Mouse (Mus musculus) heart, adult 11 months (tissue): Measurements from ENCODE around the gene Hrg.

ENCODE experiments used
- DNase-seq: peaks from one replicate; pipeline ENCODE4 v3.0.0; 2022

The Hrg gene

GRCm38 (mm10) chr16:22950840-22951395 lies at the start of gene Hrg:
Gene Hrg (plus strand): TSS chr16:22951072.
- DNase-seq, result peak; percentile 76

GRCm38 (mm10) chr16:22901326-22901725 lies 49.5 kb upstream of the Hrg start:
- no peak for DNase-seq

- no peak for DNase-seq
Observed at GRCm38 (mm10) chr16:22909290-22909689, 41.6 kb upstream of the Hrg start.

DNA sequence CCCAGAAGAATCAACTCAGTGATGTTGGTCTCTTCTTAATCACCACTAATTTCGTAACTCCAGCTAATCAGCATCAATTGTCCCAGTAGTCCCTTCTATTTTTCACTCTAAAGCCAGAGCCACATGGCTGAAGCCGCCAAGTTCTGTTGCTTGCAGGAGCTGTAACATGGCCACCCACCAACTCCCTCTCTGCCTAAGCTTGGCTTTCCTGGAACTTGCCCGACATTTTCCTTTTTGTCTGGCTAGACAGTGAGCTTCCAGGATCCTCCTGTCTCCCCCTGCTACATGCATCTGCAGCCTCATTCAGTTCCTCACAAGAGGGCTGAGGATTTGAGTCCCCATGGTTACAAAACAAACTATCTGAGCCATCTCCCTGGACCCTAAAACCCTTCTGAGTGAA lies 38.9 kb upstream of the Hrg start:
- peak; percentile 96 for DNase-seq

- no peak for DNase-seq
Observed at GRCm38 (mm10) chr16:22912886-22913285, 38.0 kb upstream of the Hrg start.

- no peak for DNase-seq
Observed at GRCm38 (mm10) chr16:22914276-22914675, 36.6 kb upstream of the Hrg start.

- no peak for DNase-seq
Observed at GRCm38 (mm10) chr16:22918034-22918433, 32.8 kb upstream of the Hrg start, which contains the start of gene Fetub. Gene Fetub (plus strand): TSS chr16:22918334.

DNA sequence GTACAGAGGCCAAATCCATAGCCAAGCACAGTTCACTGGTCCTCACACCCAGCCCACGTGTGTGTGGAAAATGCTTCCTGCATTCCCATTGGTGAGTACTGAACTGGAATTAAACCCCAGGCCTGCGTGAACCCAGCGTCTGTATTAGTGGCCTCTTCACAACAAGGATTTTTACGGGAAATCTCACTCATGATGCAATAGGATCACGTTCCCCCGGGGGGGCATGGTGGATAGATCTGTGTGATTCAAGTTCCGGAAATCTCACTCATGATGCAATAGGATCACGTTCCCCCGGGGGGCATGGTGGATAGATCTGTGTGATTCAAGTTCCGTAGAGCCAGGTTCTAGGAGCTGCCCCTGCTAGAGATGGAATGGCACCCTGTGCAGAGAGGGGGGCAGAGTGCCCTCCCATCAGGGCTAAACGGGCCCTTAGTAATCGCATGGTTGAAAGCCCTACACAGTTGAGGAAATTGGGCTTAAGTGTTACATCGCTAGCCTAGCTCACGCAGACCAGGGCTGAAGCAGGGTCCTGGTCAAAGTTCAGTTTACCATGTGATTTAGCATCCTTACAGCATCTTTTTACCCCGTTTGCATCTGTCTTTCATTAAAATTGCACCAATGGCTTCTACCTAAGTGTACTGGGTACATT lies 32.1 kb upstream of the Hrg start:
- DNase-seq, result peak; percentile 81

GRCm38 (mm10) chr16:22919971-22920854 lies 30.7 kb upstream of the Hrg start:
- peak; percentile 97 for DNase-seq

- peak; percentile 76 for DNase-seq
Observed at GRCm38 (mm10) chr16:22921761-22922160, 29.1 kb upstream of the Hrg start.

DNA sequence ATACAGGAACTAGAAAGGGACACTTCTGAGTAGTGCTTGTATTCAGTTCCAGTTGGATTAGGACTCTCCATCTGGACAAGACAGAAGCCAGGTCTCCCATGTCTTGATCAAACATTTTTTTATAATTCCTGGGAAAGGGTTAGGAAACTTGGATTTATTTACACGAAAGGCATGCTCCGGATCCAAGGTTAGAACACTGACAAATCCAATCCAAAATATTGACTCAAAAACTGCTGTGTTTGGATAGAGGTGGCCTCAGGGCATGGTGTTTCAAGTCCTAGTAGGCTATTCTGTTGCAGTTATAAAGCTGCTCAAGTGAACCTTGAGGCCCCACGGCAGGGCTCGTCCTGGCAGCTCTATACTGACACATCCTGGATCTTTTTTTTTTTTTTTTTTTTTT lies 28.4 kb upstream of the Hrg start:
- DNase-seq, result no peak

DNA sequence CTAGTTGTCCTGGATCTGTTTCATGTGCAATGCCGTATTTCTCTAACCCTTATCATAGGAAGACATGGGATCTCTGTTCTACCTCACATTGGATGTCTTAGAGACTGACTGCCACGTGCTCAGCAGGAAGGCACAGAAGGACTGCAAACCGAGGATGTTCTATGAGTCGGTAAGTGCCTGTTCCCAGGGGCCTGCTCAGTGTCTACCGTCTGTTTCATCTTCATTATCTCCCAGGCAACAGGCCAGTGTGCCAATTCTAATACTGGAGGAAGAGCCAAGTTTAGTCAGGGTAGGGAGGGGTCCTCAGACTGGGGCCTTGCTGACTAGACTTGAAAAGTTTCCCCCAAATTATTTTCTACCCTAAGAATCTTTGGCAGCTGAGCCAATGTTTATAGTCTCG lies 21.3 kb upstream of the Hrg start:
- peak; percentile 42 for DNase-seq

GRCm38 (mm10) chr16:22931431-22932200 lies 19.3 kb upstream of the Hrg start:
- peak; percentile 69 for DNase-seq

DNA sequence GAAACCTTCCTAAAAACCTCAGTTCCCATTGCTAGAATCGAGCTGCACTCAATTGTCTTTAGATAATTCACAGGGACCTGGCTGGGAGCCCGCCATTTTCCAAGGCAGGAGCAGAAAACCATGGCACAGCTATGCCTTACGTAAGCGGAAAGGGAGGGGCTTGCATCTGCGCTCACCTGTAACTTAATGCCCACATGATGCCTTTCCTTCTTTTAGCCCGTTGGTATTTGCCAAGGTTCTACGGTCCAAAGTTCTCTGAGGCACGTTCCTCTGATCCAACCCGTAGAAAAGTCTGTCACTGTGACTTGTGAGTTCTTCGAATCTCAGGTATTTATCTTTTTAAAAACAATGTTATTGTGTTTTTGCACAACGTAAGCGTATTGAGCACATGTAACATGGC lies 13.2 kb upstream of the Hrg start:
- DNase-seq, result peak; percentile 3

DNA sequence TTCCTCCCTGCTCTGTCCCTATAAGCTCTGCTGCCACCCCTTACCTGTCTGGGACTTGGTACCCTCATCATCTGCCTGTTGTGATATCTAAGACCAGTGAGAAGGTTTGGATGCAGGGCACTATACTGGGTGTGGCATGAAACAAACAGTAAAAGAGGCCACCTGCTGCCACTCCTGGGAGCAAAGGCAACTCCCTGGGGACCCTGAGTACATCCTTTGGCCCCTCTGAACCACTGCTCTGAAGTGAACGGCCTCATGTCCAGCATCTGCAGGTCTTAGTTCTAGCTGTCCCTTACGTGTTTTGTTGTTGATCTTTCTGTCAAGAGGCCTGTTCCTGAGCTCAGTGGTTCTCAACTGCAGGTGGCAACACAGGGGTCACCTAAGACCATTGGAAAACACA lies 12.3 kb upstream of the Hrg start:
- peak; percentile 61 for DNase-seq

DNA sequence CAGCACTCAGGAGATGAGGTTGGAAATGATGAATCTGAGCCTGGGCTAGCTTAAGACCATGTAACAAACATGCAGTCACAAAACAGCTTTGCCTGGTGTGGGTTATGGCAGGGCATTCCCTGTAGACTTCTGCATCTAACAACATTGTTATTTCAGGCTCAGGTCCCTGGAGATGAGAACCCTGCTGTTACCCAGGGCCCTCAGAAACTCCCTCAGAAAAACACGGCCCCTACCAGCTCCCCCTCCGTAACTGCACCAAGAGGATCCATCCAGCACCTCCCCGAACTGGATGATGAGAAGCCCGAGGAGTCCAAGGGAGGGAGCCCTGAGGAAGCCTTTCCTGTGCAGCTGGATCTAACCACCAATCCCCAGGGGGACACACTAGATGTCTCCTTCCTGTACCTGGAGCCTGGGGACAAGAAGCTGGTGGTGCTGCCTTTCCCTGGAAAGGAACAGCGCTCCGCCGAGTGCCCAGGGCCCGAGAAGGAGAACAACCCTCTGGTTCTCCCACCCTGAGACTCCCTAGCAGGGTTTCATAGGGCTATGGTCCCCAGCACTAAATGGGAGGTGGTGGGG lies 11.7 kb upstream of the Hrg start:
- peak; percentile 76 for DNase-seq

- peak; percentile 33 for DNase-seq
Observed at GRCm38 (mm10) chr16:22941825-22942476, 8.9 kb upstream of the Hrg start.

GRCm38 (mm10) chr16:22947371-22947770 lies 3.5 kb upstream of the Hrg start:
- DNase-seq, result peak; percentile 5

DNA sequence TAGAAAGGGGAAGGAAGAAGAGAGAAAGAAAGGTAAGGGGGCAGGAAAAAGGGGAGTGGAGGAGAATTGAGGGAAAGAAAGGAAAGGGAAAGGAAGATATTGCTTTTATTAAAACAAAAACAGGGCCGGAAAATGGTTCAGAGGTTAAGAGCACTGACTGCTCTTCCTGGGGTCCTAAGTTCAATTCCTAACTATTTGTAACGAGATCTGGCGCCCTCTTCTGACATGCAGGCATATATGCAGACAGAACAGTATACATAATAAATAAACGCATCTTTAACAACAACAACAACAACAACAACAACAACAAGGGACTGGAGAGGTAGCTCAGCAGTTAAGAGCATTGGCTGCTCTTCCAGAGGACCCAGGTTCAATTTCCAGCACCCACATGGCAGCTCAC lies 2.2 kb downstream of the Hrg start:
- peak; percentile 77 for DNase-seq

GRCm38 (mm10) chr16:22955397-22956084 lies 4.7 kb downstream of the Hrg start:
- DNase-seq, result peak; percentile 81

GRCm38 (mm10) chr16:22956085-22956439 lies 5.2 kb downstream of the Hrg start:
- no peak for DNase-seq

GRCm38 (mm10) chr16:22961073-22961472 lies 10.2 kb downstream of the Hrg start:
- DNase-seq, result peak; percentile 77
